Mouse (Mus musculus): ENCODE measurements around the gene Pdia5.

Pdia5 gene

GRCm38 (mm10) chr16:35357449-35357848, 133.2 kb downstream of the Pdia5 start:
- CTCF ChIA-PET: interaction anchor here (0.6 kb wide), 1 partner anchor 232 kb away, joined by 3 read pairs; no protein-coding TSS in a partner anchor

Measured in spleen, embryonic (tissue).